13 mouse cellular contexts compared by ENCODE assay signal in the genomic region with DNA sequence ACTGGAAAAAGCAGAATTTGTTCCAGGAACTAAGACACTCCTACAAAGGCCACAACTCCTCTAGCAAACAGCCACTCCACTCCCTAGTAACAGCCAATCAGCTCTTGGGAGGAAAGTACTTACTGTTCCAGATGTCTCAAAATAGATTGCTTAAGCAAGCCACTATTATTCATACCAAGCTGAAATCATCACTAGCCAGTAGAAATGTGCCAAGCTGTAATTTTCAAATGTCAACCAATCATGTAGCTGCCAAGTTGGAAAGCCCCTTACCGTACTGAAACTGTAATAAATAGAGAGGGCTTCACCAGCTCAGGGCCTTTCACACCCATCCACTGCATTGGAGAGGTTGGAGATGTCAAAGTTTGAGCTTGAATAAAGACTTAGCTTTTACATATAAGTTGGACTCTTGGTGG.
A peak's percentile ranks its signal among the peaks of the same experiment; 100 is the strongest.
DNase-seq lines count a peak whose midpoint lies in the region; ATAC-seq and TF ChIP-seq lines count a peak whose summit lies in the region.
"Had no signal": no experiment of that assay in that cellular context is flagged by ENCODE, and none has a peak within 500 bp of the region (broad histone marks: within the 10 kb centered on the region; RNA-seq: fewer than 3 reads in every experiment).

No protein-coding gene starts in this region.

- peak; percentile 75 for ATAC-seq in intestine, postnatal 0 days
- ATAC-seq in intestine, embryonic 16.5 days, result no peak
- ATAC-seq: forebrain, embryonic 13.5 days; hindbrain, postnatal 0 days had no signal

- H3K4me2 ChIP-seq in intestine, postnatal 0 days (replicated peaks; ENCODE audit: low read depth), result no peak overlapping the region
- H3K4me2 ChIP-seq in intestine, embryonic 16.5 days (ENCODE audit: low read depth, low read length), result no peak overlapping the region
- H3K4me2 ChIP-seq: forebrain, embryonic 13.5 days; heart, embryonic 13.5 days; lung, embryonic 14.5 days had no signal

- 80% methylated on average over 1 of the region's 1 CpGs for WGBS in intestine, postnatal 0 days
- 63% methylated on average over 1 of the region's 1 CpGs for whole genome bisulfite sequencing in intestine, embryonic 16.5 days
- WGBS in embryonic facial prominence, embryonic 10.5 days, result 89% methylated on average over 1 of the region's 1 CpGs

- H3K27ac ChIP-seq in intestine, postnatal 0 days (ENCODE audit: low read depth, low read length), result no peak overlapping the region
- no peak overlapping the region for H3K27ac ChIP-seq in intestine, embryonic 16.5 days (ENCODE audit: low read length)
- no peak overlapping the region for H3K27ac ChIP-seq in embryonic facial prominence, embryonic 10.5 days (replicated peaks)
- H3K27ac ChIP-seq: forebrain, embryonic 13.5 days; heart, embryonic 13.5 days; hindbrain, postnatal 0 days had no signal

- DNase-seq in 3134 (ENCODE audit: extremely low read depth, insufficient read length, low spot score), result peak; percentile 19
- DNase-seq in B cell, adult 2 months, result peak; percentile 14 to 22
- peak; percentile 51 for DNase-seq in induced T-regulatory cell, adult 2 months (ENCODE audit: low read depth)
- DNase-seq in cerebellum, postnatal 25 days, result no peak
- DNase-seq in embryonic facial prominence, embryonic 10.5 days (ENCODE audit: low spot score), result no peak
- DNase-seq in frontal cortex, postnatal 14 days (ENCODE audit: low spot score in 2 of 2), result no peak
- DNase-seq: cerebellum, adult 11 months; lung, embryonic 14.5 days had no signal

- TF ChIP-seq CTCF in intestine, postnatal 0 days (IDR thresholded peaks at IDR 0.05; ENCODE audit: low read depth), result no peak

- no peak overlapping the region for H3K9ac ChIP-seq in intestine, postnatal 0 days (ENCODE audit: low read depth, low read length)
- no peak overlapping the region for H3K9ac ChIP-seq in intestine, embryonic 16.5 days (ENCODE audit: low read depth, low read length)
- H3K9ac ChIP-seq: forebrain, embryonic 13.5 days; heart, embryonic 13.5 days; lung, embryonic 14.5 days had no signal

- H3K9me3 ChIP-seq in intestine, postnatal 0 days (ENCODE audit: control insufficient read depth), result no peaks in the 10 kb centered on the region
- 0 out of 2 replicates have a peak, but pooled peaks cover 4% of the 10 kb centered on the region for H3K9me3 ChIP-seq in intestine, embryonic 16.5 days (ENCODE audit: control insufficient read depth, low read length)
- peaks cover 7% of the 10 kb centered on the region; the same call in 1 of the 2 replicates for H3K9me3 ChIP-seq in embryonic facial prominence, embryonic 10.5 days
- H3K9me3 ChIP-seq: forebrain, embryonic 13.5 days had no signal

- H3K27me3 ChIP-seq in intestine, postnatal 0 days (replicated peaks; ENCODE audit: control insufficient read depth, insufficient read depth, low read length), result no peaks in the 10 kb centered on the region
- H3K27me3 ChIP-seq in intestine, embryonic 16.5 days (replicated peaks; ENCODE audit: control insufficient read depth, insufficient read depth, low read length), result no peaks in the 10 kb centered on the region
- H3K27me3 ChIP-seq in embryonic facial prominence, embryonic 10.5 days (replicated peaks; ENCODE audit: low read depth, poor library complexity, severe bottlenecking), result no peaks in the 10 kb centered on the region
- H3K27me3 ChIP-seq: forebrain, embryonic 13.5 days; heart, embryonic 13.5 days had no signal

- H3K4me1 ChIP-seq in intestine, postnatal 0 days (replicated peaks; ENCODE audit: control insufficient read depth, insufficient read depth, low read length), result no peaks in the 10 kb centered on the region
- no peaks in the 10 kb centered on the region for H3K4me1 ChIP-seq in intestine, embryonic 16.5 days (ENCODE audit: control insufficient read depth, insufficient read depth, low read length)
- H3K4me1 ChIP-seq in embryonic facial prominence, embryonic 10.5 days, result no peaks in the 10 kb centered on the region
- H3K4me1 ChIP-seq: forebrain, embryonic 13.5 days; heart, embryonic 13.5 days had no signal

- H3K36me3 ChIP-seq in intestine, postnatal 0 days (ENCODE audit: control insufficient read depth, insufficient read depth), result no peaks in the 10 kb centered on the region
- H3K36me3 ChIP-seq in intestine, embryonic 16.5 days (ENCODE audit: control insufficient read depth, insufficient read depth, low read length), result no peaks in the 10 kb centered on the region
- H3K36me3 ChIP-seq in embryonic facial prominence, embryonic 10.5 days (replicated peaks), result no peaks in the 10 kb centered on the region
- H3K36me3 ChIP-seq: heart, embryonic 13.5 days had no signal

- H3K4me3 ChIP-seq in intestine, postnatal 0 days (ENCODE audit: low read depth, low read length), result no peak overlapping the region
- no peak overlapping the region for H3K4me3 ChIP-seq in intestine, embryonic 16.5 days (ENCODE audit: low read length)
- no peak overlapping the region for H3K4me3 ChIP-seq in embryonic facial prominence, embryonic 10.5 days
- H3K4me3 ChIP-seq: forebrain, embryonic 13.5 days; heart, embryonic 13.5 days had no signal

Comparison
In these comparisons a context has a peak if more than half of its experiments do, and no peak if none do; other contexts are left out.
1. DNase-seq: peak in 3134 (single experiment), B cell, adult 2 months (2 of 2) and induced T-regulatory cell, adult 2 months (single experiment); none in cerebellum, postnatal 25 days (0 of 2), embryonic facial prominence, embryonic 10.5 days (single experiment) and frontal cortex, postnatal 14 days (0 of 2).